Mouse (Mus musculus) C2C12 (cell line): ENCODE measurements around the gene Orc3.

Experiments used
- CTCF ChIP-seq: IDR thresholded peaks from one replicate; pipeline ENCODE4 v1.5.1; 2011; ENCODE audit not compliant: control insufficient read depth, insufficient read depth, insufficient read length
- MAX ChIP-seq: IDR thresholded peaks from one replicate; pipeline ENCODE4 v1.6.1; 2011; ENCODE audit warnings: mild to moderate bottlenecking, control low read depth
- MYOD1 ChIP-seq: IDR thresholded peaks from one replicate; pipeline ENCODE4 v1.6.1; 2011; ENCODE audit warnings: low read depth; ENCODE audit not compliant: control insufficient read depth, insufficient read length

DNA sequence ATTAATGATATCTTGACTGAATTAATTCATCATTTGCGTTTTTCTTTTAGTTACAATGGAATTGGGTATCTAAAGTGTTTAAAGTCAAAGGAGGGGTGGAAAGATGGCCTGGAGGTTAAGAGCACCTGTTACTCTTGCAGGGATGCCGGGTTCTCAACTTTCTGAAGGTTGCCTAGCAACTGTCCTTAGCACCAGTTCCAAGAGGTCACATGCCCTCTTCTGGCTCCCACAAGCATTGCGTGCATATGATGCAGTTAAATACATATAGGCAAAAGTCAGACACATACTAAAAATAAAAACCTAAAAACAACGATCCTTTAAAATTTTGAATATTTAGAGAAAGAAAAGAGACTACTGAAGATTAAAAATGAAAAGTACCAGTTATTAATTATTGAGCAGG is 53.8 kb downstream of the Orc3 start:
- no peak for TF ChIP-seq CTCF
- TF ChIP-seq MAX, result no peak
- no peak for TF ChIP-seq MYOD1
